Mouse (Mus musculus): ENCODE results near the gene AW209491. TPM values are rescaled to one million over a fixed set of nuclear protein-coding genes. Genes with fewer than 3 reads are reported as not detected.

Gene AW209491
- 15.4 and 15.6 TPM in 2 replicates for polyA plus RNA-seq (2015; fragmentation: Nextera tagmentation; extraction: Ambion mirVana)

- H3K27me3 ChIP-seq (replicated peaks; ENCODE audit: insufficient read depth, low read length): no peaks in the 10 kb centered on the region
- TF ChIP-seq EP300 (IDR thresholded peaks at IDR 0.05): no peak
- peak; percentile 47 for TF ChIP-seq CTCF (IDR thresholded peaks at IDR 0.05)
- ATAC-seq (peak; percentile 97), DNase-seq (ENCODE audit: low spot score) (peak; percentile 96)
- WGBS: under 1% methylated on average over 29 of the region's 29 CpGs
- H3K9me3 ChIP-seq (ENCODE audit: low read length): no peaks in the 10 kb centered on the region
- H3K4me3 ChIP-seq (ENCODE audit: low read depth, low read length): peak within 1 kb of the TSS; percentile 55
- no peaks in the 10 kb centered on the region for H3K4me1 ChIP-seq (ENCODE audit: insufficient read depth, low read depth, low read length)
- H3K27ac ChIP-seq (ENCODE audit: low read length): peak within 1 kb of the TSS; percentile 54; the same call in 1 of the 2 replicates
- H3K9ac ChIP-seq (replicated peaks; ENCODE audit: low read depth): peak within 1 kb of the TSS; percentile 45
- H3K4me2 ChIP-seq (replicated peaks; ENCODE audit: low read depth, low read length): peak within 1 kb of the TSS; percentile 71
- H3K36me3 ChIP-seq (ENCODE audit: insufficient read depth, low read length): peaks cover 12% of the 10 kb centered on the region; the same call in 1 of the 2 replicates
Observed at GRCm38 (mm10) chr13:14629726-14630641, at the start of gene AW209491. TSS of gene AW209491 (plus strand) at chr13:14630154.

DNA sequence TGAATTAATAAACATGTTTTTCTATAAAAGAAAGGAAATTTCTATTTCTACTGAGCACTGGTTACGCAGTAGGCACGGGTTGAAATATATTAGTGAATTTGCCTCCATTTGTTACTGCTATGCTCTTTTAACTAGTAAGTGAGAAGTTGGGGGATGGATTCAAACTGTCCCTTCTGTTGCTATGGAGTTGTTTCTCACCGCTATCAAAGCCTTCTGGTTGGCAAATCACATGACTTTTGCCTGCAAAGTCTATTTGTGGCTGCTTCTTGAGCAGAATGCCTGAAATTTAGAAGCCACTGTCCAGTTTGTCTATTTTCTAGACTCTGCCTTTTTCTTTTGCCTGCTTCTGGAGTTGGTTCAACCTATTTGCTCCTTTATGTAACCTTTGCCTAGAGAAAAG is 49.6 kb upstream of the AW209491 start:
- TF ChIP-seq EP300 (IDR thresholded peaks at IDR 0.05) (no peak), CTCF (IDR thresholded peaks at IDR 0.05) (no peak)

GRCm38 (mm10) chr13:14602744-14603143 is 27.2 kb upstream of the AW209491 start:
- no peaks in the 10 kb centered on the region for H3K36me3 ChIP-seq (ENCODE audit: insufficient read depth, low read length)
- H3K27ac ChIP-seq (ENCODE audit: low read length): no peak overlapping the region
- H3K27me3 ChIP-seq (replicated peaks; ENCODE audit: insufficient read depth, low read length): no peaks in the 10 kb centered on the region
- WGBS: 97% methylated on average over 2 of the region's 2 CpGs
- TF ChIP-seq CTCF (IDR thresholded peaks at IDR 0.05) (no peak), EP300 (IDR thresholded peaks at IDR 0.05) (no peak)
- H3K4me2 ChIP-seq (replicated peaks; ENCODE audit: low read depth, low read length): no peak overlapping the region
- no peaks in the 10 kb centered on the region for H3K4me1 ChIP-seq (ENCODE audit: insufficient read depth, low read depth, low read length)
- ATAC-seq: no peak
- no peak overlapping the region for H3K4me3 ChIP-seq (ENCODE audit: low read depth, low read length)
- H3K9me3 ChIP-seq (ENCODE audit: low read length): no peaks in the 10 kb centered on the region
- no peak overlapping the region for H3K9ac ChIP-seq (replicated peaks; ENCODE audit: low read depth)
- no peak for DNase-seq (ENCODE audit: low spot score)

More for the DNA sequence above, 49.6 kb upstream of the AW209491 start:
- Histone ChIP-seq H3K36me3 (ENCODE audit: insufficient read depth, low read length) (no peaks in the 10 kb centered on the region), H3K9me3 (ENCODE audit: low read length) (no peaks in the 10 kb centered on the region), H3K4me1 (ENCODE audit: insufficient read depth, low read depth, low read length) (no peaks in the 10 kb centered on the region), H3K4me3 (ENCODE audit: low read depth, low read length) (no peak overlapping the region), H3K27ac (ENCODE audit: low read length) (no peak overlapping the region), H3K4me2 (replicated peaks; ENCODE audit: low read depth, low read length) (no peak overlapping the region), H3K27me3 (replicated peaks; ENCODE audit: insufficient read depth, low read length) (no peaks in the 10 kb centered on the region), H3K9ac (replicated peaks; ENCODE audit: low read depth) (no peak overlapping the region)
- WGBS: 68% methylated on average over 3 of the region's 3 CpGs
- DNase-seq (ENCODE audit: low spot score) (no peak), ATAC-seq (no peak)

DNA sequence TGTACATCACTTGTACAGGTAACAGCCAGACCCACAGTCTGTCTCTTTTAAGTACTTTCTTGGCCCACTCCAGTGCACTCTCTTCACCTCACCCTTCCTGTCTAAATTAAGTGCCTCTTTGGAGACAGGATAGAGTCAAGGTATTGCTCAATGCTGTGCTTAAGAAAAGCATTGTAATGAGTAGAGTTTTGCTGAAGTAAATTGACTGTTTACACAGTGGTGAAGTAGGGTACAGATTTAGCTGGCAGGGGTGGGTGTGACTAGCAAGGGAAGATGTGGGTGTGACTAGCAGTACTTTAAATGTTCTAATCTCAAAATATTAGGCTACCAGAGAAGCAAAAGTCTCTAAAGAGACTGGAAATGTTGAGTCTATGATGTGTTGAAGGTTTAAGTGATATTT is 22.3 kb upstream of the AW209491 start:
- TF ChIP-seq CTCF (IDR thresholded peaks at IDR 0.05) (no peak), EP300 (IDR thresholded peaks at IDR 0.05) (peak; percentile 65; the same call in 1 of the 2 replicates)
- Histone ChIP-seq H3K9me3 (ENCODE audit: low read length) (no peaks in the 10 kb centered on the region), H3K4me1 (ENCODE audit: insufficient read depth, low read depth, low read length) (no peaks in the 10 kb centered on the region; the same call in 1 of the 2 replicates), H3K27me3 (replicated peaks; ENCODE audit: insufficient read depth, low read length) (no peaks in the 10 kb centered on the region), H3K4me2 (replicated peaks; ENCODE audit: low read depth, low read length) (no peak overlapping the region), H3K36me3 (ENCODE audit: insufficient read depth, low read length) (0 out of 2 replicates have a peak, but pooled peaks cover 3% of the 10 kb centered on the region), H3K9ac (replicated peaks; ENCODE audit: low read depth) (no peak overlapping the region), H3K4me3 (ENCODE audit: low read depth, low read length) (no peak overlapping the region), H3K27ac (ENCODE audit: low read length) (no peak overlapping the region)
- DNase-seq (ENCODE audit: low spot score) (peak; percentile 72), ATAC-seq (peak; percentile 88)

DNA sequence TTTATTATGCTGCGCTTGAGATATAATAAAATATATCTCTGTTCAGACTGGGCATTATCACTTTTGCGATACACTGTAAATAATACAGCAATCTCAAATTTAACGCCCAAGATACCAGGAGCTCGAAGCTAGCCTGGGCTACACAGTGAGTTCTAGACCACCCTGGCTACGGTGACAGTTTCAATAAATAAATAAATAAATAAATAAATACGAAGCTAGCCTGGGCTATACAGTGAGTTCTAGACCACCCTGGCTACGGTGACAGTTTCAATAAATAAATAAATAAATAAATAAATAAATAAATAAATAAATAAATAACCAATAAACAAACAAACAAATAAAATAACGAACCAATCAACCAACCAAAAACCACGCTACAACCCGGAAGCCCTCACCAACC is 17.5 kb upstream of the AW209491 start:
- TF ChIP-seq EP300 (IDR thresholded peaks at IDR 0.05) (no peak), CTCF (IDR thresholded peaks at IDR 0.05) (no peak)
- Histone ChIP-seq H3K27ac (ENCODE audit: low read length) (peak overlapping the region; percentile 78), H3K36me3 (ENCODE audit: insufficient read depth, low read length) (peaks cover 3% of the 10 kb centered on the region; the same call in 1 of the 2 replicates), H3K27me3 (replicated peaks; ENCODE audit: insufficient read depth, low read length) (no peaks in the 10 kb centered on the region), H3K9me3 (ENCODE audit: low read length) (no peaks in the 10 kb centered on the region), H3K9ac (replicated peaks; ENCODE audit: low read depth) (peak overlapping the region; percentile 71), H3K4me3 (ENCODE audit: low read depth, low read length) (peak overlapping the region; percentile 76), H3K4me1 (ENCODE audit: insufficient read depth, low read depth, low read length) (no peaks in the 10 kb centered on the region; the same call in 1 of the 2 replicates), H3K4me2 (replicated peaks; ENCODE audit: low read depth, low read length) (peak overlapping the region; percentile 52)
- ATAC-seq: peak; percentile 11; the same call in 1 of the 2 replicates
- 7% methylated on average over 10 of the region's 10 CpGs for WGBS
- no peak for DNase-seq (ENCODE audit: low spot score)

- DNase-seq (ENCODE audit: low spot score) (peak; percentile 100), ATAC-seq (peak; percentile 99)
- Histone ChIP-seq H3K9me3 (ENCODE audit: low read length) (no peaks in the 10 kb centered on the region), H3K4me1 (ENCODE audit: insufficient read depth, low read depth, low read length) (no peaks in the 10 kb centered on the region; the same call in 1 of the 2 replicates), H3K4me3 (ENCODE audit: low read depth, low read length) (peak within 1 kb of the TSS; percentile 76), H3K36me3 (ENCODE audit: insufficient read depth, low read length) (peaks cover 3% of the 10 kb centered on the region; the same call in 1 of the 2 replicates), H3K27me3 (replicated peaks; ENCODE audit: insufficient read depth, low read length) (no peaks in the 10 kb centered on the region), H3K27ac (ENCODE audit: low read length) (peak within 1 kb of the TSS; percentile 80), H3K4me2 (replicated peaks; ENCODE audit: low read depth, low read length) (peak within 1 kb of the TSS; percentile 60), H3K9ac (replicated peaks; ENCODE audit: low read depth) (peak within 1 kb of the TSS; percentile 90)
- no peak for TF ChIP-seq CTCF (IDR thresholded peaks at IDR 0.05)
- no peak for TF ChIP-seq EP300 (IDR thresholded peaks at IDR 0.05)
- under 1% methylated on average over 42 of the region's 42 CpGs for WGBS
Observed at GRCm38 (mm10) chr13:14612926-14613529, 16.9 kb upstream of the AW209491 start, which contains the start of the genes Mrpl32 and Psma2. TSS of gene Mrpl32 (minus strand) at chr13:14613165. TSS of gene Psma2 (plus strand) at chr13:14613240.
